Mouse (Mus musculus) central nervous system, embryonic 11.5 days (tissue): ENCODE results near the gene Gm17324. TPM values are rescaled to one million over a fixed set of nuclear protein-coding genes. Genes with fewer than 3 reads are reported as not detected.

Experiments
- polyA plus RNA-seq: library from polyadenylated mRNA; depleted of rRNA; stranded (reverse); fragments of >200 nt; gene quantifications from 2 replicates; pipeline ENCODE4 v1.2.3, GENCODE M21; 2012; rRNA removed

Gm17324 gene
- polyA plus RNA-seq = 0.06 and 0.08 TPM in 2 replicates

DNA sequence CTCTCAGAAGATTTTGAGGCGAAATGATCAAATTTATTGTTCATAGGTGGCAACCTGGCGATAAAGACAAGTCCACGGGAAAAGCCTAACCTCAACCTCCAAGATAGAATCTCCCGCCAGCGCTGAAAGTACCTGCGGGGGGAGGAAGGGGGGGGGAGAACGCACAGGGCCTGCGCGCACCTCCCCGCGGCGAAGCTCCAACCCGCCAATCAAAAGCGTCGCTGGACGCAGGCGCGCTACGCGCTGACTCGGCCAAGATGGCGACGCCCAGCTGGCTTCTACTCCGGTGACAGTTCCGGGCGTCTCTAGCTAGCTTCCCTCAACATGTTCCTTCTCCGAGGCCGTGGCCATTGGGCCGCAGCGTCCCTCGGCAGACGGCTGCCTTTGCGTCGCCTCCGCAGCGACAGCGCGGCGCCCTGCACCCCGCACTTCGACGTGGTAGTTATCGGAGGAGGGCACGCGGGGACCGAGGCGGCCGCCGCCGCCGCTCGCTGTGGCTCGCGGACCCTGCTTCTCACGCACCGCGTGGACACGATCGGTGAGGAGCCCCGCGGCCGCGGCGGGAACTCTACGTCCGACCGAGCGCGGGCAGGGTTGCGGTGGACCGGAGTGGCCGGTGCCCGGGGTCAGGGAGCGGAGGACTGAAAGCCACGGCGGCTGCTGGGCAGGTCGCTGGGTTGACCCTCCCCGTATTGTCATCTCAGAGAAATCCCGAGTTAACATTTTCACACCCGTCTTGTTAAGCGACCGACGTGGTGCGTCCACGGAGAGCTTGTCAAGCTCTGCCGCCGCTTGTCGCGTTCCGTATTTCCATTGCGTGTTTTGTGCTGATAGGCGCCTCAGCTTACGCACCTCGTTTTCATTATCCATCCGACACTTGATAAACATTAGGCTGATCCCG, at the start of gene Gm17324, which contains the start of gene Mto1:
Gene Gm17324 (minus strand): TSS at position 814 of the 901 bp plus-strand sequence.
Gene Mto1 (plus strand): TSS at position 236 of the 901 bp plus-strand sequence.

GRCm38 (mm10) chr9:78488890-78489420, 40.4 kb upstream of the Gm17324 start, which contains the start of gene Eef1a1:
Eef1a1 (minus strand) TSS chr9:78489151.

GRCm38 (mm10) chr9:78442579-78443392, 5.8 kb downstream of the Gm17324 start, which contains the start of gene Cgas:
Cgas (minus strand) TSS chr9:78443237.

Other genes with a start within 250 kb of the Gm17324 start
- gene Gsta1, start 218.1 kb downstream of the Gm17324 start, polyA plus RNA-seq = not detected in 2 replicates
- gene Gm3776, start 191.7 kb downstream of the Gm17324 start, polyA plus RNA-seq = not detected in 2 replicates
- not detected in 2 replicates for gene Gm10639, start 158.9 kb downstream of the Gm17324 start, polyA plus RNA-seq
- gene Omt2a, start 134.0 kb downstream of the Gm17324 start, polyA plus RNA-seq = not detected in 2 replicates
- gene Omt2b, start 121.2 kb downstream of the Gm17324 start, polyA plus RNA-seq = not detected in 2 replicates
- gene Gsta2, start 93.0 kb downstream of the Gm17324 start, polyA plus RNA-seq = not detected in 2 replicates
- 0.48 and 2.1 TPM in 2 replicates for gene Dppa5a, start 80.6 kb downstream of the Gm17324 start, polyA plus RNA-seq
- 1.8 and 2.7 TPM in 2 replicates for gene Ooep, start 70.1 kb downstream of the Gm17324 start, polyA plus RNA-seq
- gene Ddx43, start 53.0 kb downstream of the Gm17324 start, polyA plus RNA-seq = 0.37 and 0.42 TPM in 2 replicates
- gene Cgas, start 5.5 kb downstream of the Gm17324 start, polyA plus RNA-seq = 0.56 and 0.96 TPM in 2 replicates
- gene Mto1, start 578 bp downstream of the Gm17324 start, polyA plus RNA-seq = 15.9 and 21.2 TPM in 2 replicates
- gene Eef1a1, start 40.4 kb upstream of the Gm17324 start, polyA plus RNA-seq = 10,218 and 10,405 TPM in 2 replicates
- gene Slc17a5, start 139.3 kb upstream of the Gm17324 start, polyA plus RNA-seq = 4.5 and 7.1 TPM in 2 replicates
- 2.1 and 3.1 TPM in 2 replicates for gene Cd109, start 166.8 kb upstream of the Gm17324 start, polyA plus RNA-seq